Mouse (Mus musculus): ENCODE measurements around the gene Bsn.

The Bsn gene

GRCm38 (mm10) chr9:108189787-108190679 lies at the start of gene Bsn:
TSS of gene Bsn (minus strand) at chr9:108190384.
- peak; percentile 94 for DNase-seq

- DNase-seq: no peak
These were observed 49.8 kb upstream of the Bsn start for GRCm38 (mm10) chr9:108239951-108240350.

DNA sequence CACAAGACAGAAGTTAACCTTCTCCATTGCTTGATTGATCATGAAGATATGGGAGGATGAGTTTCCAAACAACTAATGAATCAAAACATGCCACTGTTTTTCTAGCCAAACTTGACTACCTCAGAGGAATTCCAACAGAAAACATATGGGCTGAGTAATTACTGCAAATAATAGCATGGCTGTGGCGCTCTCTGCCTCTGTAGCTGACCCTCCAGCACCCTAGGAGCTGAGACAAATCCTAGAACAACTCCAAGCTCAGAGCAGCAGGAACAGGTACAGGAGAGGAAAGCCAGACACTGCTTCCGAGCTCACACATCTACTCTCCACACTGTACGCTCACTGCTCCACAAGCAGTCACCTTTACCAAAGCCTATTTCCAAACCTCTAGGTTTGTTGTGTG lies 48.6 kb upstream of the Bsn start:
- DNase-seq: no peak

DNA sequence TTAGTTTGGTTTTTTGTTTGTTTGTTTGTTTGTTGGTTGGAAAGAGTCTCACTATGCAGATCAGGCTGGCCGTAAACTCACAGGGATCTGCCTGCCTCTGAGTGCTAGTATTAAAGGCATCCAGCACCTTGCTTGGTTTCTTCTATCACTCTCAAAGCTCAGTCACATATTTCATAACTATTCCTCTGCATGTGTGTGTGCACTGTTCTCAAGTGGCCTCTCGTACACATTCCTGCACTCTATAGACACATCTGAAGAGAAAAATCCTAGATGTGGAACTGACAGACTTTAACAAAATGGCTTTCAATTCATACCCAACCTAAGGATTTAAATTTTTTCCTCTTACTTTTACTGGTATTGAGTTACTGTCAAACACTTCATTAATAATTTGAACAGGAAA lies 48.2 kb upstream of the Bsn start:
- no peak for DNase-seq

DNA sequence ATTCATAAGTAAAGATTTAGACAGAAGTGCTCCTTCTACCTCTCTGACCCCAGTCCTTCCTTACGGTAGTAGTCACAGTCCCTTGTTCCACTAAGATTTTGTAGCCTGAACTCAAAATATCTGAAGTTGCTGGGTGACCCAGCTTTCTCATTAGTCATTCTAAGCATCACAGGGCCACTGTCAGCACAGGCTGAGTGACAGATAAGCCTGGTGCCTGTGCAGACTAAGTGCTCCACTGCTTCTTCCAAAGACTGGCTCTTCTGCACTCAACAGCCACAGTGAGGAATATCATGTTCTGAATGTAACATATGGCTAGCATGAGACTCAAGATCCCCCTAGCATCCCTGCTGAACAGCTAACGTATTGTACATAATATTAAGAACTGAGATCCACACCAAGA lies 44.5 kb upstream of the Bsn start:
- no peak for DNase-seq

DNA sequence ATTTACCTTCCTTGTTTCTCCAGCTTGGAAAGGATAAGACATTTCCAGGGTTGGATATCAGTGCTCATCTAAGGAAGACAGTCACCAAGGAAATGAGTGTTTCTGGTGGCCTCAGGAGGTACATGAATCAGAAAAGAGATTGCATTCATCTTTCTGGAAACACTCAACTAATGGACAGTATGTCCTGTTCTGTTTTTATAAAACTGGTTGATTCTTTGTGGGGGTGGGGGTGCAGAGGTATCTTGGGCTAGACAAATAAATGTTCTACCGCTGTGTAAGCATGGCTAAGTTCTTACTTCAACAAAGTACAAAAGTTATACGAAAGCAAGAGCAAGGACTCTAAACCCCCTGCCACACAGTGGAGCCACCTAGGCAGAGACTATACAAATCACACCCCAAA lies 42.7 kb upstream of the Bsn start:
- DNase-seq: no peak

- DNase-seq: peak; percentile 46
These were observed 37.9 kb upstream of the Bsn start for GRCm38 (mm10) chr9:108227911-108228649.

GRCm38 (mm10) chr9:108225166-108225565 lies 35.0 kb upstream of the Bsn start:
- no peak for DNase-seq

DNA sequence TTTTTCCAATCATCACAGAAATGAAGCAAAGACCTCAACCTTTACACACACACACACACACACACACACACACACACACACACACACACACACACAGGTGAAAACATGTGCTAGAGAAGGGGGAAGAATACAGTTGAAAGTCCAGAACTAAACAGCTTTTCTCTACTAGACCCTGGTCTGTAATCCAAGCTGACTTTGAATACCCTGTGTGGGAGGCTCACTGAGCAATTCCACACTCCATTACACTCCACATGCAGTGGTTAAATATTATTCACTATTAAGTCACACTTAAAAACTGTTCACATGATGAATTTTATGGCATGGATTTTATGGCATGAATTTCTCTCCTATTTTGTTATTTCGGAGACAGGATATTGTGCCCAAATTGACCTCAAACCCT lies 33.4 kb upstream of the Bsn start:
- DNase-seq: no peak

GRCm38 (mm10) chr9:108221566-108221965 lies 31.4 kb upstream of the Bsn start:
- DNase-seq: no peak

DNA sequence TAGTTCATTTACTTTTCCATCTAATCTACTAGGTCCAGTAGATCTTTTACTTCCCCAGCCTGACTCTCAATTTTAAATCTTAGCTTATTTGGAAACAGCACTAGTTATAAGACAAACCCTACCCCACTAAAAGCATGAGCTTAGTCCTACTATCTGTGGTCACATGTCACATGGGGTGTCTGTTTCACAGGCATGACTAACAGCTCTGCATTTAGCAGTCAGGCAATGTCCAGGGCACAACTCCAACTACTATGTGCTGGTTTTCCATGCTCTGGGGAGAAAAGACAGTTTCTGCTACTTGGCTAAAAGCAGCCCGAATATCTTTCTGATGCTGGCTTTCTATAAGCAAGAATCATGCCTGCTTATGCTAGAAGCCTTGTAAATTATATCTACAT lies 30.2 kb upstream of the Bsn start:
- DNase-seq: no peak

GRCm38 (mm10) chr9:108219766-108220379 lies 29.7 kb upstream of the Bsn start:
- peak; percentile 45 for DNase-seq

GRCm38 (mm10) chr9:108217936-108218543 lies 27.9 kb upstream of the Bsn start:
- DNase-seq: no peak

DNA sequence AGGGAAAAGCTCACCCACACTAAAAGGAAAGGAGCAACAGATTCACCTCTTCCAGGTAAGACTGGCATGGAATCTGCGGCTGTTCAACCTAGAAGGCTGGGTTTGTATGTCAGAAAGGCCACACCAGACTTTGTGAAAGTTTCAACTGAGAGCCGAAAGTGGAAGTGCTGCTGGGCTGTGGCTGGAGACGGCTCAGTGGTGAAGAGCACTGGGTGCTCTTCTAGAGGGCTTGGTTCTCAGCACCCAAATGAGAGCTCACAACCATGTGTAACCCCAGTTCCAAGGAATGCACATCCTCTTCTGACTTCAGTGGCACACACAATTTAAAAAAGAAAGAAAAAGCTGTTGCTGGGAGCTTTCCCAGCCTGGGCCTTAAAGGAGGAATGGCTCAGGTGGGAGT lies 27.2 kb upstream of the Bsn start:
- DNase-seq: no peak

GRCm38 (mm10) chr9:108213105-108213504 lies 22.9 kb upstream of the Bsn start:
- peak; percentile 94 for DNase-seq

DNA sequence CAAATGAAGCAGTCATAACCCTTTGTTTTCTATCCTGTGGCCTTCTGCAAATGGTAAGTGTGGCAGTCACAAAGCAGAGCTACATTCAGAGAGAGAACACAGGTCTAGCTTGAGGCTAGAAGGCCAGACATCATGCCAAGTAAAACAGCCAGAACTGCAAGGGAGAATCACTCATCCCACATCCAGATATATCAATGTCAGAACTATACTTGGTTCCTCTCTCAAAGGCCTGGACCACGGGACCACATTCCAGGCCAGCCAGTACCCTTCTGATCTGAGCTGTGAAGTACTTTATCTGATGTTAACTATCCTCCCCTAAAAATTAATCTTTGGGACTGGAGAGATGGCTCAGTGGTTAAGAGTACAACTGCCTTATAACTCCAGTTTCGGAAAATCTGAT lies 22.2 kb upstream of the Bsn start:
- DNase-seq: no peak

GRCm38 (mm10) chr9:108205571-108205901 lies 15.4 kb upstream of the Bsn start:
- DNase-seq: no peak

DNA sequence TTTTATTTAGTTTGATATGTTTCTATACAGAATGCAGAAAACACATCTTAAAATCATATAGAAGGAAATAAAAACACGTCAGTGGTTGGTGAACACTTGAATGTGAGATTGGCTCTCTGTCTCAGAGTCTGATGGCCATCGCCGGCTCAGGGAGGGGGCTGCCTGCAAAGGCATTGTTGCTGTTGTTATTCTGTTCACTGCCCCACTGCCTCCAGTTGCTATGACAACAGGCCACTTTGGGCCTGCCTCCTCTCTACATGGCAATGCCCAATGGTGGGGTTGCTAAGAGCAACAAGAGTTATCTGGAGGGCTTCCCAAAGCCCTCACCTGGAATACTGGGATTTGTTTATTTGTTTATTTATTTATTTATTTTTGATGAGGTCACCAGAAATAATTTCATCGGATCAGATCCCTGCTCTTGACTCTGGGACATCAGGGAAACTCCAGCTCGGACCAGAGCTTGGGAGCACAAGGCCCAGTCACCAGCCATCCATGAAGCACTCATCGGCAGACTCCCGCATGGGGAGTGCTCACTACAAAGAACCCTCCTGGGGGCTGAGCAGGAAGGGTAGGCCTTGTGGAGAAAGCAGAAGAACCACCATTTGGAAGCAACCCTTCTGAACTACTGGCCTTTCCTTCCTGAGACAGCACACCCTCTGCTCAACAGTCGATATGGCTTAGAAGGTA lies 14.8 kb upstream of the Bsn start:
- DNase-seq: peak; percentile 47

GRCm38 (mm10) chr9:108203015-108203414 lies 12.8 kb upstream of the Bsn start:
- DNase-seq: peak; percentile 78

DNA sequence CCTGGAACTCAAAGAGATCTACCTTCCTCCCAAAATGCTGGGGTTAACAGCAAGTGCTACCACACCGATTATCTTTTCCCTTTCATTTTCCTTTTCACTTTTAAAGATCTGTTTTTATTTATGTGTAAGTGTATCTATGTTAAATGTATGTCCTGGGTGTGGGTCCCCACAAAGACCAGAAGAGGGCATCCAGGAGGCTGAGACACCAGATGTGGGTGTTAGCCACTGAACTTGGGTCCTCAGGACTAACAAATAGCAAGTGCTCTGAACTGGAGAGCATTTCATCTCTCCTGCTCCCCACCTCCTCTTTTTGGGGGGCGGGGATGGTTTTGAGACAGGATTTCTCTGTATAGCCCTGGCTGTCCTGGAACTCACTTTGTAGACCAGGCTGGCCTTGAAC lies 12.0 kb upstream of the Bsn start:
- no peak for DNase-seq

- peak; percentile 98 for DNase-seq
These were observed 11.0 kb upstream of the Bsn start for GRCm38 (mm10) chr9:108201160-108201559.

- no peak for DNase-seq
These were observed 8.4 kb upstream of the Bsn start for GRCm38 (mm10) chr9:108198621-108199020.

Data from retina, postnatal 1 day (tissue).